Comparison of ENCODE assay signal across 9 mouse cellular contexts in genomic region chr7:80207314-80207731, GRCm38 (mm10). TPM values are rescaled to one million over a fixed set of nuclear protein-coding genes. Genes with fewer than 3 reads are reported as not detected.
DNase-seq lines count a peak whose midpoint lies in the region; ATAC-seq and TF ChIP-seq lines count a peak whose summit lies in the region.
"Had no signal": no experiment of that assay in that cellular context is flagged by ENCODE, and none has a peak within 500 bp of the region (broad histone marks: within the 10 kb centered on the region; RNA-seq: fewer than 3 reads in every experiment).

No protein-coding gene starts in this region.

- no peak overlapping the region for H3K4me2 ChIP-seq in heart, embryonic 11.5 days
- H3K4me2 ChIP-seq in limb, embryonic 15.5 days, result 0 out of 2 replicates have a peak overlapping the region, but pooled peaks have one; percentile 12
- H3K4me2 ChIP-seq: neural tube, embryonic 13.5 days had no signal

- H3K79me2 ChIP-seq in C2C12 (ENCODE audit: control insufficient read depth, insufficient read depth), result peaks cover 100% of the 10 kb centered on the region

- WGBS in heart, embryonic 11.5 days (ENCODE audit: insufficient replicate concordance), result 41% methylated on average over 3 of the region's 3 CpGs
- 53% methylated on average over 3 of the region's 3 CpGs for WGBS in limb, embryonic 15.5 days

- no peak for ATAC-seq in heart, embryonic 11.5 days (replicated peaks; ENCODE audit: insufficient number of reproducible peaks, low FRiP score, low TSS enrichment)
- ATAC-seq in erythroblast, adult 5-6 weeks (replicated peaks; ENCODE audit: low FRiP score, poor library complexity, severe bottlenecking), result peak; percentile 26
- ATAC-seq in limb, embryonic 15.5 days (ENCODE audit: insufficient number of reproducible peaks, low FRiP score, low TSS enrichment, low read depth), result peak; percentile 47

- H3K27me3 ChIP-seq in heart, embryonic 11.5 days (ENCODE audit: control insufficient read depth, insufficient read depth, low read length), result no peaks in the 10 kb centered on the region
- H3K27me3 ChIP-seq in C2C12 (ENCODE audit: control insufficient read depth, insufficient read depth, insufficient read length), result no peaks in the 10 kb centered on the region
- H3K27me3 ChIP-seq in limb, embryonic 15.5 days, result no peaks in the 10 kb centered on the region
- H3K27me3 ChIP-seq: neural tube, embryonic 13.5 days had no signal

- no peak overlapping the region; the same call in 1 of the 2 replicates for H3K9ac ChIP-seq in heart, embryonic 11.5 days (ENCODE audit: low read depth, low read length)
- H3K9ac ChIP-seq in limb, embryonic 15.5 days, result no peak overlapping the region
- H3K9ac ChIP-seq: neural tube, embryonic 13.5 days had no signal

- no peak overlapping the region for H3K4me3 ChIP-seq in heart, embryonic 11.5 days (ENCODE audit: low read depth, low read length)
- H3K4me3 ChIP-seq in C2C12 (ENCODE audit: insufficient read depth, poor library complexity, severe bottlenecking), result no peak overlapping the region
- no peak overlapping the region for H3K4me3 ChIP-seq in limb, embryonic 15.5 days
- H3K4me3 ChIP-seq: neural tube, embryonic 13.5 days had no signal

- H3ac ChIP-seq in C2C12 (ENCODE audit: control insufficient read depth, insufficient read length, low read depth), result peak overlapping the region; percentile 10

- no peaks in the 10 kb centered on the region for H3K9me3 ChIP-seq in heart, embryonic 11.5 days (replicated peaks; ENCODE audit: control insufficient read depth, low read length)
- H3K9me3 ChIP-seq in limb, embryonic 15.5 days, result no peaks in the 10 kb centered on the region
- H3K9me3 ChIP-seq: neural tube, embryonic 13.5 days had no signal

- peaks cover 93% of the 10 kb centered on the region for H3K79me3 ChIP-seq in C2C12 (ENCODE audit: low read depth)

- peaks cover 49% of the 10 kb centered on the region for H3K4me1 ChIP-seq in heart, embryonic 11.5 days (ENCODE audit: control insufficient read depth, insufficient read depth, low read length)
- H3K4me1 ChIP-seq in limb, embryonic 15.5 days, result peaks cover 61% of the 10 kb centered on the region

- TF ChIP-seq CTCF in C2C12 (IDR thresholded peaks at IDR 0.05; ENCODE audit: control insufficient read depth, insufficient read depth, insufficient read length), result no peak

- no peak for DNase-seq in heart, postnatal 4 days
- DNase-seq in embryo, embryonic 10.5 days (ENCODE audit: low spot score), result no peak
- DNase-seq in ovary, postnatal 10 days (ENCODE audit: low spot score), result no peak
- DNase-seq in layer of hippocampus, postnatal 36 days, result no peak

- peak overlapping the region; percentile 25; the same call in 1 of the 2 replicates for H3K27ac ChIP-seq in heart, embryonic 11.5 days (ENCODE audit: low read depth, low read length)
- H3K27ac ChIP-seq in limb, embryonic 15.5 days, result peak overlapping the region; percentile 84
- H3K27ac ChIP-seq: neural tube, embryonic 13.5 days had no signal

- no peaks in the 10 kb centered on the region; the same call in 1 of the 2 replicates for H3K36me3 ChIP-seq in heart, embryonic 11.5 days (ENCODE audit: control insufficient read depth, insufficient read depth, low read length)
- peaks cover 14% of the 10 kb centered on the region for H3K36me3 ChIP-seq in C2C12 (ENCODE audit: control insufficient read depth, insufficient read depth)
- H3K36me3 ChIP-seq in limb, embryonic 15.5 days, result no peaks in the 10 kb centered on the region; the same call in 1 of the 2 replicates

TF ChIP-seq in C2C12, 6 proteins besides CTCF, POLR2A, EP300 and RAD21:
- no peak for TF ChIP-seq MYOD1 (IDR thresholded peaks at IDR 0.05; ENCODE audit: control insufficient read depth, insufficient read length, low read depth)
- TF ChIP-seq USF1 (IDR thresholded peaks at IDR 0.05; ENCODE audit: low read depth), result no peak
- no peak for TF ChIP-seq MAX (IDR thresholded peaks at IDR 0.05)
- TF ChIP-seq FOSL1 (IDR thresholded peaks at IDR 0.05; ENCODE audit: insufficient read depth, low read length, poor library complexity, severe bottlenecking), result no peak
- no peak for TF ChIP-seq CEBPB (IDR thresholded peaks at IDR 0.05; ENCODE audit: low read depth)
- no peak for TF ChIP-seq MYOG (IDR thresholded peaks at IDR 0.05; ENCODE audit: control insufficient read depth, extremely low read depth, insufficient read length)

RNA-seq across cellular contexts. Expression of gene Sema4b, which starts 20.7 kb away (rescaled TPM):
- 5.9 and 8.5 TPM in 2 replicates for polyA plus RNA-seq in heart, embryonic 11.5 days (2014; fragmentation: Nextera tagmentation; extraction: Ambion mirVana)
- 10 to 100 TPM; 14.3 to 16.1 TPM for total RNA-seq in heart, postnatal 4 days (2021)
- 19.8 TPM for polyA plus RNA-seq in C2C12 (2012; fragmentation: generic; extraction: Trizol)
- total RNA-seq in erythroblast, adult 5-6 weeks (2015; ENCODE audit: low replicate concordance), result 19.9 and 22.1 TPM in 2 replicates
- total RNA-seq in erythroblast, adult 5-6 weeks (2017; ENCODE audit: low replicate concordance), result 33.7 and 49.8 TPM in 2 replicates
- polyA plus RNA-seq in limb, embryonic 15.5 days (2015; fragmentation: Nextera tagmentation; extraction: Ambion mirVana), result 16.5 and 18.1 TPM in 2 replicates
- total RNA-seq in layer of hippocampus, postnatal 36 days (2021), result 10 to 100 TPM; 21.6 to 24.1 TPM

RNA-seq across cellular contexts. Expression of gene Cib1, which starts 25.3 kb away (rescaled TPM):
- 53.8 and 57.4 TPM in 2 replicates for polyA plus RNA-seq in heart, embryonic 11.5 days (2014; fragmentation: Nextera tagmentation; extraction: Ambion mirVana)
- total RNA-seq in heart, postnatal 4 days (2021), result 10 to 100 TPM; 26.2 to 27.7 TPM
- 131 TPM for polyA plus RNA-seq in C2C12 (2012; fragmentation: generic; extraction: Trizol)
- total RNA-seq in erythroblast, adult 5-6 weeks (2015; ENCODE audit: low replicate concordance), result 21.3 and 41.8 TPM in 2 replicates
- 29.8 and 37.1 TPM in 2 replicates for total RNA-seq in erythroblast, adult 5-6 weeks (2017; ENCODE audit: low replicate concordance)
- polyA plus RNA-seq in limb, embryonic 15.5 days (2015; fragmentation: Nextera tagmentation; extraction: Ambion mirVana), result 62.5 and 69.4 TPM in 2 replicates
- 10 to 100 TPM; 21.0 to 25.4 TPM for total RNA-seq in layer of hippocampus, postnatal 36 days (2021)

RNA-seq across cellular contexts. Expression of gene Gdpgp1, which starts 25.3 kb away (rescaled TPM):
- 4.6 and 5.5 TPM in 2 replicates for polyA plus RNA-seq in heart, embryonic 11.5 days (2014; fragmentation: Nextera tagmentation; extraction: Ambion mirVana)
- total RNA-seq in heart, postnatal 4 days (2021), result 1 to 10 TPM; 2.5 to 2.6 TPM
- 1.2 TPM for polyA plus RNA-seq in C2C12 (2012; fragmentation: generic; extraction: Trizol)
- total RNA-seq in erythroblast, adult 5-6 weeks (2015; ENCODE audit: low replicate concordance), result 0.77 TPM in 1 of 2 replicates, not detected in the other
- 0.94 and 2.0 TPM in 2 replicates for total RNA-seq in erythroblast, adult 5-6 weeks (2017; ENCODE audit: low replicate concordance)
- polyA plus RNA-seq in limb, embryonic 15.5 days (2015; fragmentation: Nextera tagmentation; extraction: Ambion mirVana), result 3.2 and 3.8 TPM in 2 replicates
- total RNA-seq in layer of hippocampus, postnatal 36 days (2021), result 1 to 10 TPM; 6.9 to 7.3 TPM

RNA-seq across cellular contexts. Expression of gene Ttll13, which starts 38.9 kb away (rescaled TPM):
- 0.31 and 0.51 TPM in 2 replicates for polyA plus RNA-seq in heart, embryonic 11.5 days (2014; fragmentation: Nextera tagmentation; extraction: Ambion mirVana)
- total RNA-seq in heart, postnatal 4 days (2021), result under 1 TPM; 0.47 to 0.86 TPM
- not detected for polyA plus RNA-seq in C2C12 (2012; fragmentation: generic; extraction: Trizol)
- total RNA-seq in erythroblast, adult 5-6 weeks (2015; ENCODE audit: low replicate concordance), result not detected in 2 replicates
- 1.5 TPM in 1 of 2 replicates, not detected in the other for total RNA-seq in erythroblast, adult 5-6 weeks (2017; ENCODE audit: low replicate concordance)
- 0.73 and 1.1 TPM in 2 replicates for polyA plus RNA-seq in limb, embryonic 15.5 days (2015; fragmentation: Nextera tagmentation; extraction: Ambion mirVana)
- total RNA-seq in layer of hippocampus, postnatal 36 days (2021), result 1 to 10 TPM; 1.7 to 2.9 TPM

RNA-seq across cellular contexts. Expression of gene Ngrn, which starts 53.7 kb away (rescaled TPM):
- polyA plus RNA-seq in heart, embryonic 11.5 days (2014; fragmentation: Nextera tagmentation; extraction: Ambion mirVana), result 41.4 and 41.8 TPM in 2 replicates
- total RNA-seq in heart, postnatal 4 days (2021), result 10 to 100 TPM; 23.5 to 24.8 TPM
- polyA plus RNA-seq in C2C12 (2012; fragmentation: generic; extraction: Trizol), result 31.1 TPM
- total RNA-seq in erythroblast, adult 5-6 weeks (2015; ENCODE audit: low replicate concordance), result 5.2 and 7.7 TPM in 2 replicates
- total RNA-seq in erythroblast, adult 5-6 weeks (2017; ENCODE audit: low replicate concordance), result 5.6 and 9.9 TPM in 2 replicates
- polyA plus RNA-seq in limb, embryonic 15.5 days (2015; fragmentation: Nextera tagmentation; extraction: Ambion mirVana), result 48.7 and 49.2 TPM in 2 replicates
- total RNA-seq in layer of hippocampus, postnatal 36 days (2021), result 10 to 100 TPM; 41.4 to 44.5 TPM
